Mouse (Mus musculus): Measurements from ENCODE around the gene Eci2. TPM values are rescaled to one million over a fixed set of nuclear protein-coding genes. Genes with fewer than 3 reads are reported as not detected.

Eci2 gene
- 131 and 135 TPM in 2 replicates for polyA plus RNA-seq (2015; fragmentation: Nextera tagmentation; extraction: Ambion mirVana)

GRCm38 (mm10) chr13:35026879-35027278 lies at the start of gene Eci2:
Gene Eci2 (minus strand): TSS chr13:35027096.
- Histone ChIP-seq H3K27ac (no peak within 1 kb of the TSS), H3K9me3 (replicated peaks) (no peaks in the 10 kb centered on the region), H3K4me3 (no peak within 1 kb of the TSS), H3K4me2 (peak within 1 kb of the TSS; percentile 9; the same call in 1 of the 2 replicates), H3K4me1 (no peaks in the 10 kb centered on the region), H3K9ac (no peak within 1 kb of the TSS), H3K36me3 (ENCODE audit: poor library complexity, severe bottlenecking) (no peaks in the 10 kb centered on the region), H3K27me3 (no peaks in the 10 kb centered on the region)
- no peak for ATAC-seq
- WGBS: 3% methylated on average over 6 of the region's 6 CpGs

GRCm38 (mm10) chr13:35074862-35075261 lies 48.0 kb upstream of the Eci2 start:
- ATAC-seq: no peak
- H3K4me1 ChIP-seq: no peaks in the 10 kb centered on the region
- no peak overlapping the region for H3K27ac ChIP-seq
- H3K4me2 ChIP-seq: no peak overlapping the region
- no peak overlapping the region for H3K4me3 ChIP-seq
- WGBS: 38% methylated on average over 1 of the region's 1 CpGs
- H3K27me3 ChIP-seq: no peaks in the 10 kb centered on the region
- no peak overlapping the region for H3K9ac ChIP-seq
- H3K9me3 ChIP-seq (replicated peaks): no peaks in the 10 kb centered on the region
- H3K36me3 ChIP-seq (ENCODE audit: poor library complexity, severe bottlenecking): no peaks in the 10 kb centered on the region

GRCm38 (mm10) chr13:35070485-35071472 lies 43.9 kb upstream of the Eci2 start:
- Histone ChIP-seq H3K9ac (no peak overlapping the region), H3K27ac (no peak overlapping the region), H3K4me2 (no peak overlapping the region), H3K9me3 (replicated peaks) (no peaks in the 10 kb centered on the region), H3K27me3 (no peaks in the 10 kb centered on the region), H3K36me3 (ENCODE audit: poor library complexity, severe bottlenecking) (no peaks in the 10 kb centered on the region), H3K4me1 (no peaks in the 10 kb centered on the region), H3K4me3 (no peak overlapping the region)
- no peak for ATAC-seq
- 64% methylated on average over 9 of the region's 9 CpGs for WGBS

- H3K4me3 ChIP-seq: no peak overlapping the region
- no peak for ATAC-seq
- H3K9me3 ChIP-seq (replicated peaks): no peaks in the 10 kb centered on the region
- no peaks in the 10 kb centered on the region for H3K36me3 ChIP-seq (ENCODE audit: poor library complexity, severe bottlenecking)
- H3K4me2 ChIP-seq: no peak overlapping the region
- no peaks in the 10 kb centered on the region for H3K27me3 ChIP-seq
- WGBS: 87% methylated on average over 2 of the region's 2 CpGs
- H3K27ac ChIP-seq: no peak overlapping the region
- H3K9ac ChIP-seq: no peak overlapping the region
- no peaks in the 10 kb centered on the region for H3K4me1 ChIP-seq
These were observed 40.2 kb upstream of the Eci2 start for GRCm38 (mm10) chr13:35067084-35067483.

DNA sequence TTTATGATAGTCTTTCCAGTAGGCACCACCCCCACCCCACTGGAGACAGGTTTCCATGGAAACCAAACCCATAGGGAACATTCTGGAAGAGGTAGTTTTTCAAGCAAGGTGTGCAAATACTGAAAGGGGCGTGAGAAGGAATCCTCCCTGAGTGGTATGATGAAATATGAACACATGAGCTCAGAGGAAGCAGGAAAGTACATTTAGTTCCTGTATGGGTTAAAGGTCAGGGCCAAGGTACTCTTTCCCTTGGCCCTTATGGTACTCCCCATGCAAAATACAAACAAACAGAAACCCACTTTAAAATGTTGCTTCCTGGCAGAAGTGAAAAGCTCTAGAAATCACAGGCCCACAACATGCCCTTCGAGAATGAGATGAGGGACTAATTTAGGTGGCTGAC lies 39.1 kb upstream of the Eci2 start:
- Histone ChIP-seq H3K27me3 (no peaks in the 10 kb centered on the region), H3K4me3 (no peak overlapping the region), H3K4me1 (no peaks in the 10 kb centered on the region), H3K36me3 (ENCODE audit: poor library complexity, severe bottlenecking) (no peaks in the 10 kb centered on the region), H3K27ac (no peak overlapping the region), H3K9ac (no peak overlapping the region), H3K9me3 (replicated peaks) (no peaks in the 10 kb centered on the region), H3K4me2 (no peak overlapping the region)
- 69% methylated on average over 2 of the region's 2 CpGs for WGBS
- no peak for ATAC-seq

GRCm38 (mm10) chr13:35064381-35064780 lies 37.5 kb upstream of the Eci2 start:
- H3K27me3 ChIP-seq: no peaks in the 10 kb centered on the region
- H3K27ac ChIP-seq: no peak overlapping the region
- no peaks in the 10 kb centered on the region for H3K36me3 ChIP-seq (ENCODE audit: poor library complexity, severe bottlenecking)
- H3K4me3 ChIP-seq: no peak overlapping the region
- ATAC-seq: no peak
- H3K9me3 ChIP-seq (replicated peaks): no peaks in the 10 kb centered on the region
- no peaks in the 10 kb centered on the region for H3K4me1 ChIP-seq
- no peak overlapping the region for H3K4me2 ChIP-seq
- WGBS: 29% methylated on average over 4 of the region's 4 CpGs
- H3K9ac ChIP-seq: no peak overlapping the region

DNA sequence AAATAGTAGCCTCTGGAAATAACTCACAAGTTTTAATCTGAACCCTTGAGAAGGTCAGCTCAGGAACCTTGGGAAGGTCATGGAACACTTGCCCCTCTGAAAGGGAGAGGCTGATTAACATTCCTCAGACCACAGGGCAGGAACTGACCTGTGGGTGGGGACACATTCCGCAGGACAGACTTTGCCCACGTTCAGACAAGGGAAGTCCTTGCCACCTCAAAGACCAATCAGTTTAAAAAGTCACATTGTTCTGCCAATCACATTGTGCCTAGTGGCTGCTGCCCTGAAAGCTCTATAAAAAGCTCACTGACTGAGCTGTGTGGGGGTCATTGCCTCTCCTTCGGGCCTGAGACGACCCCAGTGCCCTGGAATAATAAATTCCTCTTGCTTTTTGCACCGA lies 31.2 kb upstream of the Eci2 start:
- Histone ChIP-seq H3K9ac (no peak overlapping the region), H3K9me3 (replicated peaks) (no peaks in the 10 kb centered on the region), H3K4me3 (no peak overlapping the region), H3K4me2 (no peak overlapping the region), H3K36me3 (ENCODE audit: poor library complexity, severe bottlenecking) (no peaks in the 10 kb centered on the region), H3K4me1 (no peaks in the 10 kb centered on the region), H3K27me3 (no peaks in the 10 kb centered on the region), H3K27ac (no peak overlapping the region)
- ATAC-seq: no peak
- WGBS: 25% methylated on average over 5 of the region's 5 CpGs

DNA sequence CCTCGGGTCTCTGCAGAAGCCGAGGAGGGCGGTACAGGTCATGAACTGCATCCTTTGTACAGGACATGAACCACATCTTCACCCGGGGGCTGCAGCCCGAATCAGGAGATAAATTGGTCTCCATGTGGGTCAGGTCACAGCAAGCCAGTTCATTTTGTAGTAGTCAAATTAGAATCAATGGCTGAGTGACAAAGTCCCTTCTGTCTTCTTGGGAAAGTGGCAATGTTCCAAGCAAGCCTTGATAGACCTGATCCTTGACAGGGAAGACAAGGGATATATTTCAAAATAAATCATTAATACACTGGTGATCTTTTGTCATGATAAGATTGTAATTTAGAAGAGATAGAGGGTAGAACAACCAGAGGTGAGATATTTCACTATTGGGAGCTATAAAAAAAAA lies 9.6 kb upstream of the Eci2 start:
- H3K9me3 ChIP-seq (replicated peaks): no peaks in the 10 kb centered on the region
- no peaks in the 10 kb centered on the region for H3K36me3 ChIP-seq (ENCODE audit: poor library complexity, severe bottlenecking)
- no peaks in the 10 kb centered on the region for H3K4me1 ChIP-seq
- no peaks in the 10 kb centered on the region for H3K27me3 ChIP-seq
- 81% methylated on average over 5 of the region's 5 CpGs for WGBS
- ATAC-seq: no peak
- H3K4me3 ChIP-seq: no peak overlapping the region
- no peak overlapping the region for H3K4me2 ChIP-seq
- H3K9ac ChIP-seq: no peak overlapping the region
- H3K27ac ChIP-seq: no peak overlapping the region

DNA sequence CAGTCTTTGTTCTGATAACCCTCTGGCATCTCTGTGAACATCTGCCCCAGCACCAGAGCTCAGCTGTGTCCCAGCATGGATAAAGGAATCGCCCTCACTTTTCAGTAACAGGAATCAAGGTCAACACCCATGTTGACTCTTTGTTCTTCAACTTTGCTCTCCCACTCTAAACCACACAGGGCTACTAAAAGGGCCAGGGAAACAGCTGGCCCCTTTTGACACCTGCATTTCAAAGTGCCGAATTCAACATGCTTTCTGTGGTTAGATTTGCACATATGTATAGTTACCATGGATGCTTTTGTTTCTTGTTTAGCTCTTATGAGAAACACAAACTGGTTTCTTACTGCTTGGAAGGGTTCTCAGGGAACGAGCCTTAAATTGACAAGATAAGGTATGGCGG lies 8.8 kb upstream of the Eci2 start:
- H3K4me3 ChIP-seq: no peak overlapping the region
- no peaks in the 10 kb centered on the region for H3K9me3 ChIP-seq (replicated peaks)
- WGBS: 83% methylated on average over 4 of the region's 4 CpGs
- no peaks in the 10 kb centered on the region for H3K36me3 ChIP-seq (ENCODE audit: poor library complexity, severe bottlenecking)
- no peak overlapping the region for H3K4me2 ChIP-seq
- no peaks in the 10 kb centered on the region for H3K4me1 ChIP-seq
- no peaks in the 10 kb centered on the region for H3K27me3 ChIP-seq
- no peak for ATAC-seq
- H3K9ac ChIP-seq: no peak overlapping the region
- H3K27ac ChIP-seq: no peak overlapping the region

DNA sequence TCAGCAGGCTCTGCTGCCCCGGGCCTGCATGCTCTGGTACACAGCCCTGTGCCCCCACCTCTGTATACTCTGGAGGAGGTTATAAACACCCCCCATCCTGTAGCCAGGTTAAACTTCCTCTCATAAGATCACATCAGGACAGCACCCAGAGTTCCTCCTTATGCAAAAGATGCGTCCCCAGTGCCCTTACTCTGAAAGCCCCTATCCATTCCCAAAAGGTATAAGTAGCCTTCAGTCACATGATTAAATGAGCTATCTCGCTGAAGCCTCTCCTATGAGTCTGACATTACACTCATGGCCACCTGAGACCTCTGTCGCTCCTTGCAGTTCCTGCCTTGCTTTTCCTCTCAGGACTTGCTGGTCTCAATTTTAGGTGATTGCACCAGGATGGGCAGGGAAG lies 6.7 kb upstream of the Eci2 start:
- Histone ChIP-seq H3K9ac (no peak overlapping the region), H3K27ac (no peak overlapping the region), H3K27me3 (no peaks in the 10 kb centered on the region), H3K4me3 (no peak overlapping the region), H3K36me3 (ENCODE audit: poor library complexity, severe bottlenecking) (no peaks in the 10 kb centered on the region), H3K4me2 (no peak overlapping the region), H3K9me3 (replicated peaks) (no peaks in the 10 kb centered on the region), H3K4me1 (no peaks in the 10 kb centered on the region)
- WGBS: 88% methylated on average over 4 of the region's 4 CpGs
- no peak for ATAC-seq

- H3K4me3 ChIP-seq: no peak overlapping the region
- H3K9me3 ChIP-seq (replicated peaks): no peaks in the 10 kb centered on the region
- no peak overlapping the region for H3K27ac ChIP-seq
- H3K9ac ChIP-seq: no peak overlapping the region
- no peaks in the 10 kb centered on the region for H3K27me3 ChIP-seq
- no peaks in the 10 kb centered on the region for H3K36me3 ChIP-seq (ENCODE audit: poor library complexity, severe bottlenecking)
- no peak for ATAC-seq
- WGBS: 78% methylated on average over 4 of the region's 4 CpGs
- H3K4me1 ChIP-seq: no peaks in the 10 kb centered on the region
- H3K4me2 ChIP-seq: no peak overlapping the region
These were observed 4.8 kb upstream of the Eci2 start for GRCm38 (mm10) chr13:35031684-35032082.

- Histone ChIP-seq H3K36me3 (ENCODE audit: poor library complexity, severe bottlenecking) (no peaks in the 10 kb centered on the region), H3K27ac (no peak overlapping the region), H3K27me3 (no peaks in the 10 kb centered on the region), H3K9ac (no peak overlapping the region), H3K9me3 (replicated peaks) (no peaks in the 10 kb centered on the region), H3K4me3 (no peak overlapping the region), H3K4me2 (no peak overlapping the region), H3K4me1 (no peaks in the 10 kb centered on the region)
- whole genome bisulfite sequencing: 89% methylated on average over 7 of the region's 7 CpGs
- ATAC-seq: no peak
These were observed 4.2 kb upstream of the Eci2 start for GRCm38 (mm10) chr13:35030979-35031683.
